Mouse (Mus musculus) gastrocnemius, postnatal 25 days (tissue): ENCODE data around the gene Gm49318. TPM values are rescaled to one million over a fixed set of nuclear protein-coding genes. Genes with fewer than 3 reads are reported as not detected.

Source experiments
- DNase-seq: peaks from one replicate; pipeline ENCODE4 v3.0.0; 2022
- total RNA-seq, 2 experiments: library from RNA; stranded (reverse); gene quantifications; 1 replicate in 1 of 2; 2 replicates in 1 of 2; pipeline ENCODE4 v1.2.3; 2021

The Gm49318 gene
- total RNA-seq, 2 experiments from 2014 or later, result not detected

DNA sequence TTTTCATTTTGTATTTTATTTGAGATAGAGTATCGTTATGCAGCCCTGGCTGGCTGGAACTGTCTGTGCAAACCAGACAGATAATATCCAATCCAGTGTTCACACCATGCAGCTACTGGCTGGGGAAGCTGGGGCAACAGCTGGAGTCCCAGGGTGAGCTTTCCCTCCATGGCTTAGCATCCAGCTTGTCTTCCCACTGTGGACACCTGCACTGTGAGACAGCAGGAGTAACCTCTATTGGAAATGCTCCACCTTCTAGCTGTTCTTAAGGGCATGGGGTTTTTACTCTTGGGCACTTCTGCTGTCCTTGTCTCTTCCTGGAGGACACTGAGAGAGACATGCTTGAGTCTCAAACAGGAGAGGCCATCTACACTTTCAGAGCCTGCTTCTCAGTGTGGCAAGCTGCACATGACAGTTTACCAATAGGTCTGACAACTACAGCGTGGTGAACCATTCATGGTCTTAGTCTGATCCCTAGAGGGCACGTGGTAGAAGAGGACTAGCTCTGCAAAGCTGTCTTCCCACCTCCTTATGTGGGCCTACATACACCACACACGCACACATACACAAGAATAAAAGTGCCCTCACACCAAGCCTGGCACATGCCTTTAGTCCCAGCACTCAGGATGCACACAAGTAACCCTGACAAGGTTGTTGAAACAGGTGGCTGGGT is 1.0 kb downstream of the Gm49318 start:
- DNase-seq, result no peak

DNA sequence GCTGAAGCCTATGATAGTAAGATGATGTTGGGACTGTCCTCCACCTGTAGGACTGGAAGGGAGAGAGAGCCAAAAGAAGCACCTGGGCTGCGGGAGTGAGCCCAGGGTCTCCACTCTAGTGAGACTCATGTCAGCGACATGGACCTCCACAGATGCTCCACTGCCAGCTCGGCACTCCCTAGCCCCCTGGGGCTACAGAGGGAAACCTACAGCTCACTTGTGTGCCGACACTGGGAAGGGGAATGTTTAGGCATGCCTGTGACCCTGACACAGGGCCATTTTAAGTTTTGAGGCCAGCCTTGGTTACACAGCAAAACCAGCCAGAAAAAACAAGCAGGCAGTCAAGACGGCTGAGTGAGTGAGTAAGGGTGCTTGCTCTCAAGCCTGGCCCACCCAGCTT is 3.9 kb downstream of the Gm49318 start:
- DNase-seq, result no peak

DNA sequence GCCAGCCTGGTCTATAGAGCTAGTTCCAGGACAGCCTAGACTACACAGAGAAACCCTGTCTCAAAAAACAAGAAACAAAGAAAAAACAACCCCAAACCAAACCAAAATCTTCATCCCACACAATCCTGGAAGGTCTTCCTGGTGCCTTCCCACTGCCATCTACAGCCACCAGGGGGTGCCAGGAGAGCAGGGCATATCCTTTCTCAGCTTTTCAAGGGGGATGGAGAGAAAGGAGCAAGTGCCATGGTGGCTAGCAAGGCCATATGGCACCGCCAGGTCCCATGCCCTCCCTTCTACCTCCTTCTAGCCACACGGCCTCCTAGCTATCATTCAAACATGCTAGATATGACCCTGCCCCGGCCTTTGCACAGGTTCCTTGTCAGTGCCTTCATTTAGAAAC is 4.6 kb downstream of the Gm49318 start:
- no peak for DNase-seq

DNA sequence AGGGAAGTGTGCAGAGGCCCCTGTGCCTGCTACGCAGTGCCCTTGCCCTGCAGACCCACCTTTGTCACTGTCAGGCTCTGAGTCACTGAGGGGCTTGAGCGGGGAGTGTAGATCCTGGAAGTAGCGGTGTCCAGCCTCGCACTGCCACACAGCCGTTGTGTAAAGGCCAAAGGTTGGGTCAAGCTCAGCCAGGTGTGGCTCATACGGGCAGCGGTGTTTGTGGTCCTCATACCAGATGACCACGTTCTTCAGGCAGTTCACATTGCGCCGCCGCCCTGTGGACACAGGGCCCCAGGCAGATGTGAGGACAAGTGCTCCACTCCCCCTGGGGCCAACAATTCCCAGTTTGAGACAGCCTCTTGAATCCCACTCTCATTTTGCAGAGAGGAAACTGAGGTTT is 5.4 kb downstream of the Gm49318 start:
- DNase-seq, result no peak

DNA sequence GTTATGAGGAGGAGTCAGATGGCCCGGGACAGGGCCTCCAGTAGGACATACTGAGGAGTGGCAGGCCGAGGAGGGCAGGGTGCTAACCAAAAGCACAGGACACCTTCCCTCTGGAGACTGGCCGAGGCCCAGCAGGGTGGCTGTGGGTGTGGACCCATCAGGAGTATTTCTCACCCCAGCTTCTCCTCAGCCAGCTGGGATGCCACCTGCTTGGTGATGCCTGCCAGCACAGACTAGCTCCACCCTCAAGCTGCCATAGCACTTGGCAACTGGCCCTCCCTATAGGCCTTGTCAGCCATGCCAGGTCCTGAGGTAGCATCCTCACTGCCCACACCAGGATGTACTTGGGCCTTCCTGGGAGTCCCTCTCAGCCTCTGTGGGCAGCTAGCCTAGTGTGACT is 6.7 kb downstream of the Gm49318 start:
- no peak for DNase-seq

DNA sequence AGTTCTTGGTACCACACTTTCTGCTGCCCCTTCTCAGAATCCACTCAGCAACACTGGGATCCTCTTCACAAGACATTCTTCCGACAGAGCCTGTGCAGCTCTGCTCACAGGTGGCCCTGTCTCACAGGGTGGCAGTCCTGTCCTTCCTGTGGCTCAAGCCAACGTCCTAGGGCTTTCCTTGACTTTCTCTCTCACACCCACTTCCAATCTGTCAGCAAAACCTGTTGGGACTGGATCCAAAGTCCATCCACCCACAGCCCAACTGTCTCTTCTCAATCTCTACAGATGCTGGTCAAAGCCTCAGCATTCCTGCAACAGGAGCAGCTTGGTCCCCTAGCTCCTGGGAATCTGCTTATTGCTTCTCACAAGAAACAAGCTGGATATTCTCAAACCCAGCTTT is 9.7 kb downstream of the Gm49318 start:
- DNase-seq, result no peak

DNA sequence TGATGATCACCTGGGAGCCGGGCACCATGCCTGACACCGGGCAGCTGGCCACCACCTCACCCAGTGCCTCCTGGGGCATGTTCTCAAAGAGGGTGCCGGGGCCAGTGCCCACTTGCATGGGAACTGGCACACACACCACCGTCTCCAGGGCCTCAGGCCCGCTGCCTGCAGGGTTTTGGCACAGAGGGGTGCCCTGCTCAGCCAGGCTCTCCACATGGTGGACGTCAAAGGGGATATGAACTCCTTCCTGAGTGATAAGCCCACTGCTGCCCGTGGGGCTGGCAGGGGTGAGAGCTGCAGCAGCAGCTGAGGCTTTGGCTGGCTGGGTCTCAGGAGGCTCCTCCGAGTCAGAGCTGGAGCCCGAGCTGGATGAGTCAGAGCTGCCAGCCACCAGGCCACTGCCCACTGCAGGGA is 13.0 kb downstream of the Gm49318 start:
- no peak for DNase-seq

DNA sequence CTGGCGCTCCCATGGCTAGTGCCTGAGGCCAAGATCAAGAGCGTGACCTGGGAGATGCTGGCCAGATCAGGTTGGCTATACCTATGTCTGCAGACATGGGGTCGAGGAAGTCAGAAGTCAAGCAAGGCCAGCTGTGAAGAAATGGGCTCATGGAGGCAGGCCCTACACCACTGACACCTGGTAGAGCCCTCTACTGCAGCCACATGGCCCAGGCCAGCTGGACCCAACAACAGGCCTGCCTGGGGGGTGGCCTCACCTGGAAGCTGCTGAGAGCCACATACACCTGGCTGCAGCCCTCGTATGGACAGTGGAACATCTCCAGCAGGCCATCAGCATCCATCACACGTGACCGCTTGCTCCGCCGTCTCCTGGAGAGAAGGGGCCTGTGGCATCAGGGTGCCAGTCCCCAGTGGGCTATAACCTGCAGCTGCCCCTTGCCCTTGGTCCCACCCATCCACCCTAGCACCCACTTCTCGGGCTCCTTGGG is 14.0 kb downstream of the Gm49318 start:
- no peak for DNase-seq

DNA sequence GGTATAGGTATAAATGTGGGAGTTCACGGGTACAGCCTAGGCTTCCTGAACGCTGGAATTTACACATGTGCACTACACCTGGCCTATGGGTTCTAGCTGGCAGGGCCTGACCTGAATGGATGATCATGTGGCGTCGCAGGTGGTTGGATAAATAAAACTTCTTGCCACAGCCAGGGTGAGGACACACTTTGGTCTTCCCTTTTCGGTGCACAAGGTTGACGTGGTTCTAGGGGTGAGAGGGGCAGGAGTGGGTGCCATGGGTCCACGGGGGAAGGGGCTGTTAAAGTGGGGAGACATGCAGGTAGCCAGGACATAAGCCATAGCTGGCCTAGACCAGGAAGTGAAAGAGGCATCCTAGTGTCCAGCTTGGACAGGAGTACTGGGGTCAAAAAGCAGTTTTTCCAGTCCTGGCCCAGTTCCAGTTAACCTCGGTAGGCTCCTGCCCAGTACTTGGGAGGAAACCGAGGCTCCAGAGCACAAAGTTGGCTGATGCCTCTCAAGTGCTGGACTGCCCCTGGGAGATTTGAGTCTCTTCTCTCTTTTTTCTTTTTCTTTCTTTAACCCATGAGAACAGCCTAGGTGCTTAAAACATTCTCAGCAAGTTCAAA is 14.7 kb downstream of the Gm49318 start:
- no peak for DNase-seq

DNA sequence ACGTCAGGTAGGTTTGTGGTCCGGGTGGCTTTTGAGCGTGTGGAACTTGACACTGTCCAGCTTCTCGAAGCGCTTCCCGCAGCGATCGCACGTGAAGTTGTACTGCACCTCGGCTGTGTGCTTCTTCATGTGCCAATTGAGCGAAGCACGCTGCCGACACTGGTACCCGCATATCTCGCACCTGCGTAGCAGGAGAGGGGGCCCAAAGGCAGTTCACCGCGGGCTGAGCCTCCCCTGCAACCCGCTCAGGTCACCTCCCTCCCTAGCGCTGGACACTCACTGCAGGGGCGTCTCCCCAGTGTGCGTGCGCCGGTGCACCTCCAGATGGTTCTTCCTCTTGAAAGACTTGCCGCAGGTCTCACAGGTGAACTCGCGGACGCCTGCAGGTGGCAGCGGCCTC is 15.3 kb downstream of the Gm49318 start:
- no peak for DNase-seq

DNA sequence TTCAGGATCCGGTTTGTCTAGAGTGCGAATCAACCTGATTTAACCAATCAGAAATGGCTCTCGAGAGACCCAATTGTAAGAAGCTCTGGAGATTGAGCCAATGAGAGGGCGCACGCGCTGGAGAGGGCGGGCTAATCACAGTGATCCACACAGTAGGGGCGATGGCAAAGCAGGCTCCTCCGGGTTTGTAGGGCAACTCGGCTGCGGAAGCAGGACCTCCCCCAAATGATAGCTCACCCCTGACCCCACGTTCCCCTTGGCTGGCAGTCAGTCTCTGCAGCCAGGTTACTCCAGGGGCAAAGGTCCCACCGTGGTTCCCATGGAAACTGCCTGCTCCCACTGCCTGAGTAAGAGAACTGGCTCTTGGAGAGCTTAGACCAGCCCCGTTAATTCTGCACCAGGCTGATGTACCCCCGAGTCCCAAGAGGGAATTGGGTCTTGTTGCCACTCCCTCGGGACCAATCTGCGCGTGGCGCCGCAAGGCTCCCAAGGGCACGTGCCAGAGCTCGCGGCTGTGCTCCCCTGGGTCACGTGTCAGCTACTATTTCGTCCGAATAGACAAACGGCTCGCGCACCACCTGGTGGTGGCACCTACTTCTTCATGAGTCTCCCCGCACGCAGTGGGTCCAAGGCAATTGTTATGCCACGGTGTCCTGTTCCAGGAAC is 16.5 kb downstream of the Gm49318 start:
- no peak for DNase-seq

DNA sequence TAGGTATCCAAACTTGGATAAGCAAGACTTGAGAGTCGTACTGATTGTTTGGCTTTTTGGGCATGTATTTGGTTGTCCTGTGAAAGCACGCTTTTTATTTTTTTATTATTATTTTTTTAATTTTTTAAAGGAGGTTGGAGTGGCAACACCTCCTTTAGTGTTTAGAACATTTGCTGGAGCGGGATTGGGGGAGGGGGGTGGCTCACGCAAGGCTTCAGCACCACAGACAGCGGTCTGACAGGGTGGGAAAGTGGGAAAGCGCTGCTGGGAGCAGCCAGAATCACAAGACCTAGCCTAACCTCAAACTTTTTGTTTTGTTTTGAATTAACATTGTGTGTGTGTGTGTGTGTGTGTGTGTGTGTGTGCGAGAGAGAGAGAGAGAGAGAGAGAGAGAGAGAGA is 17.4 kb downstream of the Gm49318 start:
- DNase-seq, result no peak

DNA sequence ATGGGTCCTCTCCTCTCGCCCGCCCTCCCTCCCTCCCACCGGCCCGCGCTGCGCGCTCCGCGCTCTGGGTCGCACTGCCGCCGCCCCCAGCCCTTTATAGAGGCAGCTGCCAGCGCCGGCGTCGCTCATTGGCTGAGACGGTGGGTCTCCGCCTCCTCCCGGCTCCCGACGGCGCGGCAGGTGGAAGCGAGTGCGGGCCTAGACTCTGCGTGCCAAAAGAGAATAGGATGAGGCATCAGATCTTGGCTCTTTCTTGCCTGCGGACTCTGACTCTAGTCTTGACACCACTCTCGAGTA is 19.2 kb downstream of the Gm49318 start, which contains the start of gene Elavl3:
TSS of gene Elavl3 (minus strand) at position 66 of the 297 bp plus-strand sequence.
- DNase-seq, result no peak

DNA sequence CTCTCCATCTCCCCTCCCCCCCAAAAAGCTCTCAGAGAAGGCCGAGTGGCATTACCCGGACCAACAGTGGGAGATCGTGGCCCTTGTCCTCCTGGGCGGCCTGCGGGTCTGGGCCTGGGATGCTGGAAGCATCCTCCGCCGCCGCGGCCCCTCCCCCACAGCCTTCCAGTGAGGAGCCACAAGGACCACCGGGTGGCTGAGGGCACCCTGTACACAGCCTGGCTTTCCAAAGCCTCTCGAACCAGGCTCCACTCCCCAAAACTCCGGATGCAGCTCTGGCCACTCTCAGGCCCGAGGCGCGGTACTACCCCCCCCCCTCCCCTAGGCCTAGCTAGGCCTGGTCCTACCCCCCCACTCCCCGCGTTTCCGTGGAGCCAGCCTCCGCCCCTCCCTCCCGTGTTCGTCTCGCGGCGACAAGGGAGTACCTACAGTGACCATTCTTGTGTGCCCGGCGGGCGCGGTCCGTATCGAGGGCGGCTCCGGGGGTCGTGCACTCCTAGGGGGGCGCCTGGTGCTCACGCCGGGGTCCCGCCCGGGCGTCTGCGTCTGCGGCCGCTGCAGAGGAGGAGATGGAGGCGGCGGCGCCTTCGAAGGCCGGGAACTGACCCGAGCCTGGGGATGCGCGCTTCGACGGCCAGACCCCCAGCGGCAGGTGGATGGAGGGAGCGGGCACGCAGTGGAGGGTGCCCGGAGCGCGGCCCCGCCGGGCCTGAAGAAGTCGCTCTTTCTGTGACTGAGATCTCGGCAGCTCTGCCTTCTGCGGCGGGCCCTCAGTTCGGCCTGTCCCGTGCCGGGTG is 19.7 kb downstream of the Gm49318 start:
- no peak for DNase-seq

DNA sequence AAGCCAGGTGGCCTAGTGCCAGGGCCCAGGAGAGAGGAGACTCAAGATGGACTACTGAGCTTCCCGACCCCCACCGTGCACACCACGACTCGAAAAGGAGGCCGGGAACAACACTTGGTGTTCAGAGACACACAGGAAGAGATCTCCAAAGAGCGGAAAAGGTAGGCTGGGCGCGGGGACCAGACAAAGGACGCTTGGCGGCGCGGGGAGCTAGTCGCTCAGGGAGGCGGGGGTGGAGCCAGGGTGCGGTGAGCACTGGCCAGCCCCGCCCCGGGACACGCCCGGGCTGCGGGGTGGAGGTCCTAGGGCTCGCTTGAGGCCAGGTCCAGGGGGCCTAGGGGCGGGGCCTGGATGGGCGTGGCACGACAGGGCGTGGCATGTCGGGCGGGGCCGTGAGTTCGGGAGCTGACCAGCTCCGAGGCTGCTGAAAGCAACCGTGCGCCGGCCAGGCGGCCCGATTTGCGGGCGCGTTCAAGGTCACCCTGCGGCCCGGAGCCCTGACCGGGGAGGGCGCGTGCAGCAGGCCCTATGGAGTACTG is 20.6 kb downstream of the Gm49318 start:
- peak; percentile 33 for DNase-seq

DNA sequence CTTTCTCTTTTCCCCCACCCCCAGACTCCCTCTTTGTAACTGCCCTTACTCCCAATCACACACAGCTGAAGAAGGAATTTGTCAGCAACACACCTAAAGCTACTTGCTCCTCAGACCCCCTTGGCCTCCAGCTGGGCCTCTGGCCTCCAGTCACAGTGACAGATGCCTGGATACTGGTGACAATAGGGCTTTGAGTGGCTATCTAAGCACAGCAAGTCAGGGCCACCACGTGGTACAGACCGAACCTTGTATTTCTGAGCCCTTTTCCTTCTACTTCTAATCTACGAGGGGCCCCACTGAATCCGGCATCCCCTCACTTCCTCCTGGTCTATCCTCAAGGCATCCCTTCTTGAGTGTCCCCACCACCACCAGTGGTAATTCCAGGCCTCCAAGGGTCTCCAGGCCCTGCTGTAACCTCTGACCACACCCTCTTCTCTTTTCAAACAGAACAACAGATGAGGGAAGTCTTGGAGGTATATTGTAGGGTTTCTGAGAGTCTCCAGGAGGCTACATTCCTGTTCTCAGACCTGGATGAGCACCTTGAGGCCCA is 21.3 kb downstream of the Gm49318 start:
- no peak for DNase-seq

DNA sequence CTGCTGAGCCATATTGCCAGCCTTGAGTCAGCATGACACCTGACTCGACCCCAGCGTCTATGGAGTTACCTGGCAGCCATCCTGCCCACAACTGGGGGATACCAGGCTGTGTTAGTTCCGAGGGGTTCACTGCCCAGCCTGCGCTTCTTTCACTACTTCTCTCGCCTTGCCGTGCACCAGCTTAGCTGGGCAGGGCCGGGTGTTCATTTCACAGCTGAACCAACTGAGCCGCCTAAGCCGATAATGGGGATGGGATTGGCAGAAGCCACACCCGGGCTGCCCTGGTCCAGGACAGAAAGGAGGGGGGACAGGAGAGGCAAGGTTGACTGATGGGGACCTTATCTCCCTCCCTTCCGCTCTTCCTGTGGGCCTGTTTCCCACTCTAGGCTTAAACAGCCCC is 21.7 kb downstream of the Gm49318 start:
- DNase-seq, result no peak

DNA sequence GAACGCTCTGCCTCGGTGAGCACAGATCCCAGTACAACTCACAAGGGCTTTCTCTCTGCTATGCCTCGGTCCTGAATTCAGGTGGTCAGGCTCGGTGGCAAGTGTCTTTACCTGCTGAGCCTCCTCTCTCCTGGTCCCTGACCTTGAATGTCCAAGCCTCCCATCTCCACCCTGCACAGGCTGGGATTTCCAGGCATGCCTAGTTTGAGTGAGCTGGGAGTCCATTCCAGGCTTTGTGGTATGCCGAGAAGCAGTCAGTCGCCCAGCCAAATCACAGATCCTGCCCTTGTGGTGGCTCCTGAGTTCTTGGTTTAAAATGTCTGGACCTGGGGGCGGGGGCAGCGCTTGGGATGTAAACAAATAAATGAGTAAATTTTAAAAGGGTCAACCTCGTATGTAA is 23.7 kb downstream of the Gm49318 start:
- no peak for DNase-seq

DNA sequence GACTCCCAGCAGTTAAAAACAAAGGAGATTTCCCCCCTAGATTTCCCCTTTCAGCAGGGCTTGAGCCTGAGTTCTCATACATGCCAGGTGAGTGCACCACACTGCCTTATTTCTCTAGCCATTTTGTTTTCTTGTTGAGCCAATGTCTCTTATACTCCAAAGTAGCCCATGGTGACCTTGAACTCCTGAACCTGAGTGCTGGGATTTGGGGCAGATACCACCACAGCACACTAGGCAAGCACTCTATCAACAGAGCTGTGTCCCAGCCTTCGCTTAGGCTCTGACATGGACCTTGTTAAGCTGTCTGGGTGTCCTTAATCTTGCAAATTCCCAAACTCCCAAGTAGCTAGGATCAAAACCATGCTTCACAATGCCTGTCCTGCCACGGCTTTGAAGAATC is 29.2 kb downstream of the Gm49318 start:
- DNase-seq, result no peak

DNA sequence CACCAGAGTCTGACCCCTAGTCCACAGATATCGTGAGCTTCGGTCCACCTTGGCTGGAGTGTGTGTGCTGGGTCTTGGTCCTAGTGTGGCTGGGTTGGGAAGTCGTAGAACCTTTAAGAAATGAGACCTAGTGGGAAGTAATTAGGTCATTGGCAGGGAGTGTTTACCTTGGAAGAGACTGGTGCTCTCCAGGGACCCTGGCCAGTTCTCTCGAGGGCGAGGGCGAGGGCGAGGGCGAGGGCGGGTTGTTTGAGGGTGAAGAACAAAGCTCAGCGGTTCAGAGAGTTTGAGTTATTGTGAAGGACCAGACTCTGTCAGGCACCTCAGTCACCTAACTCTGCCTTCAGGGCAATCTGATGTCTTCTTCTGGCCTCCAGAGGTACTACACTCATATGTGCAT is 33.2 kb downstream of the Gm49318 start:
- no peak for DNase-seq

DNA sequence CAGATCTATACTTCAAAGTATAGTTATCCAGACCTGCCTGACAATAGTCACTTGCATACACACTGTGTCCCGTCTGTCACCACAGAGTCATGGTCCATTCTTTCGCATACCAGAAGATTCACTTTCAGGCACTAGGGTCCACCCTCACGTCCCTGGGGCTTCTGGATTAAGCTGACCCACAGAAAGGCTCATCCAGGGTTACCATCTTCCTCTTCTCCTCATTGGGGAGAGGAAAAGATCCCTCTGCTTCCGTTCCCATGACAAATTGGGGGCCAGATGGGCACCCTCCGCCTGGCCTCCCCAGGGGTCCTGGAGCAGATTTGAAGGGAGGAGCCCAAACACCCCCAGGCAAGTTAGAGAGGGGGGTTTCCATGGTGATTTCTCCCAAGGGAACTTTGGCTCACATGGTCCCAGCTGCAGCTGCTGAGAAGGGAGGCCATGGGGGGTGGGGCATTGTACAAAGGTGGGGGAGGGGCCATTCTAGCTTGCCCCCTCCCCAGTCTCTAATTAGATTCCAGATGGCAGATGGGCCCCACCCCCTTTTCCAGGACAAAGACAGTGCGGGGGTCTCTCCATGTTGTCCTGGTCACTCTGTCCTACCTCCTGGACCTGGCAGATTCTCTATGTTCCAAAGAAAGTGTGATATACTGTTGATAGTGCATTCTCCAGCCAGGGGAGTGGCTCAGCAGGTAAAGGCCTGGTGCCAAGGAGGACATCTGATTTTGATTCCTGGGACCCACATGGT is 35.6 kb downstream of the Gm49318 start:
- no peak for DNase-seq

DNA sequence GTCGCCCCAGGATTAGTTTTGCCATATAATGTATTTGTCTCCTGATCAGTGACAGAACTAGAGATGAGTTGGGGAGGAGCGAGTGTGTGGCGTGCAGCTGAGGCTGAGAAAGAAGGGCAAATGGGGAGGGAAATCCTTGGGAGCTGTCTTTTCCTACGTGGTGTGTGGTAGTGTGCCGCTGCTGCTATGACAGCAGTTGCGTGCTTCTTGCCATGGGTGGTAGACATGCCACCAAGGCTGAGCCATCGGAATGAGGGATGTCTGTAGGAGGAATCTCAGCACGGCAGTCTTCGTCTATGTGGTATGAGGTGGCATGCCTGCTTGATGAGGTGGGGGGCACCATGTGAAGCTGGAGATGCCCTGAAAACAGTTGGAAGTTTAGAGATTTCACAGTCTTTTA is 40.7 kb downstream of the Gm49318 start:
- DNase-seq, result no peak
